Mouse (Mus musculus) cerebellum, adult 2 months (tissue): ENCODE data around the gene Cfap100.

ENCODE experiments used
- CTCF ChIP-seq: fragments of 200-500 bp; IDR thresholded peaks from 2 replicates; pipeline ENCODE4 v1.5.1; 2011; ENCODE audit warnings: low read depth, mild to moderate bottlenecking, control low read depth, low read length, moderate library complexity, borderline replicate concordance; ENCODE audit not compliant: insufficient read depth
- POLR2A ChIP-seq: fragments of 200-500 bp; IDR thresholded peaks from 2 replicates; pipeline ENCODE4 v1.6.1; 2011; ENCODE audit warnings: low read length, control low read depth, borderline replicate concordance; ENCODE audit not compliant: insufficient read depth

DNA sequence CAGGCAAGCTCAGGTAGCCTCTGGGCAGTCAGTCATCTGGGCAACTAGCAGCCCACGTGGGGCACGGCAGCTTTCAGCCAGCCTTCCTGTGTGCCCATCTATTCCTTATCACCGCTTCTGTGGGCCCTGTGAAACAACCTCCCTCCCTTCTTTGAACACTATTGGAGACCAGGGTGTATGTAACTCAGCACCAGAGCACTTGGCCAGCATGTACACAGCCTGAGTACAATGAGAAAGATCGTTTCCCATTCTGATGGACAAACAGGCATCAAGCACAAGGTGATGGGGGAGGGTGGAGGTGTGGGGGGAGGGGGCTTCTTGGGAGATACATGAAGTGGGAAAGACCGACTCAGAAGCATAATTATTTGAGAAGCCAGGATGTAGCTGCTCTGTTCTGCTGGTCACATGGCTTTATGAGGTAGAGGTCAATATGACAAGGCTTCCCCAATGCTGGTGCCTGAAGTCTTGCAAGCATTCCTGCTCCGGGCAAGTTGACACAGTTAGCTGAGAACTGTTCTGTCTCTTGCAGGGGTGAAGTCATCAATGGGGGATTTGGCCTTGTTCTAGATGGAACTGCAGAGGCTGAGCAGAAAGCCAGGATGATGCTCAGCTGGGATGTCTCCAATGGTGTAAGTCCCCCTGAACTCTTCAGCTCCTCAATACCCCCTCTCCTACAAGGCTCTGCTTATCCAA is 67.5 kb downstream of the Cfap100 start:
- TF ChIP-seq CTCF (no peak), POLR2A (no peak)
